Mouse (Mus musculus): ENCODE results near the gene Meis1. TPM values are rescaled to one million over a fixed set of nuclear protein-coding genes. Genes with fewer than 3 reads are reported as not detected.

Gene Meis1
- total RNA-seq (2012; rRNA removed) = 15.3 and 16.5 TPM in 2 replicates
- polyA plus RNA-seq (2012; ENCODE audit: insufficient read depth in 1 of 2, insufficient read length in 2 of 2, low read depth in 1 of 2, low replicate concordance in 2 of 2, missing spikeins in 1 of 2) = 1 to 10 TPM in 1 of 2 experiments, not detected in 1; 8.2 TPM

GRCm38 (mm10) chr11:19018489-19019203, at the start of gene Meis1:
Gene Meis1 (minus strand): TSS chr11:19018985.
- peak; percentile 97 for DNase-seq (ENCODE audit: low read depth, low spot score)
- H3K9ac ChIP-seq (ENCODE audit: control insufficient read depth, low read depth, low read length, poor library complexity, severe bottlenecking) = peak within 1 kb of the TSS; percentile 81
- H3K27me3 ChIP-seq (ENCODE audit: control insufficient read depth in 1 of 2, insufficient read depth in 2 of 2, low read length in 2 of 2) = no peaks in the 10 kb centered on the region

GRCm38 (mm10) chr11:19067334-19067733, 48.5 kb upstream of the Meis1 start:
- TF ChIP-seq KAT2A (conservative IDR thresholded peaks at IDR 0.05; ENCODE audit: low read depth, low read length) (no peak), RAD21 (IDR thresholded peaks at IDR 0.05; ENCODE audit: low read depth, low read length) (no peak), POLR2AphosphoS5 (IDR thresholded peaks at IDR 0.05; ENCODE audit: borderline replicate concordance, low read depth, low read length) (no peak), NELFE (IDR thresholded peaks at IDR 0.05; ENCODE audit: low read depth, low read length) (no peak), MXI1 (IDR thresholded peaks at IDR 0.05; ENCODE audit: low read depth, low read length) (no peak), SIN3A (IDR thresholded peaks at IDR 0.05; ENCODE audit: low read length) (no peak), MAFK (IDR thresholded peaks at IDR 0.05; ENCODE audit: borderline replicate concordance, low read depth, low read length) (peak; percentile 74; the same call in 1 of the 2 replicates), POLR2A (IDR thresholded peaks at IDR 0.05; ENCODE audit: control insufficient read depth in 1 of 2, insufficient read depth in 1 of 2, low read depth in 1 of 2, low read length in 2 of 2, poor library complexity in 1 of 2) (no peak), ETS1 (IDR thresholded peaks at IDR 0.05; ENCODE audit: low read depth, low read length) (no peak)
- Histone ChIP-seq H3K27me3 (ENCODE audit: control insufficient read depth in 1 of 2, insufficient read depth in 2 of 2, low read length in 2 of 2) (peaks cover 2 to 4% of the 10 kb centered on the region in 2 experiments), H3K9me3 (replicated peaks; ENCODE audit: insufficient read depth, low read length) (no peaks in the 10 kb centered on the region), H3K36me3 (ENCODE audit: control insufficient read depth in 1 of 2, insufficient read depth in 2 of 2, low read length in 2 of 2) (no peaks in the 10 kb centered on the region), H3K4me1 (ENCODE audit: control insufficient read depth in 1 of 2, insufficient read depth in 2 of 2, low read length in 2 of 2) (no peaks in the 10 kb centered on the region), H3K9ac (ENCODE audit: control insufficient read depth, low read depth, low read length, poor library complexity, severe bottlenecking) (no peak overlapping the region), H3K79me2 (ENCODE audit: control insufficient read depth, insufficient read depth, low read length, poor library complexity) (no peaks in the 10 kb centered on the region), H3K4me3 (ENCODE audit: control insufficient read depth in 1 of 2, insufficient read depth in 1 of 2, low read depth in 2 of 2, low read length in 2 of 2) (no peak overlapping the region), H3K27ac (ENCODE audit: control insufficient read depth, low read depth, low read length) (no peak overlapping the region)
- no peak for DNase-seq (ENCODE audit: low read depth, low spot score)

More at GRCm38 (mm10) chr11:19018489-19019203, at the start of gene Meis1:
- Histone ChIP-seq H3K9me3 (replicated peaks; ENCODE audit: insufficient read depth, low read length) (no peaks in the 10 kb centered on the region), H3K4me3 (ENCODE audit: control insufficient read depth in 1 of 2, insufficient read depth in 1 of 2, low read depth in 2 of 2, low read length in 2 of 2) (peak within 1 kb of the TSS; percentile 68 to 83), H3K36me3 (ENCODE audit: control insufficient read depth in 1 of 2, insufficient read depth in 2 of 2, low read length in 2 of 2) (peaks cover 0 to 13% of the 10 kb centered on the region in 2 experiments; a peak in 2 of 4 replicates), H3K27ac (ENCODE audit: control insufficient read depth, low read depth, low read length) (peak within 1 kb of the TSS; percentile 87), H3K4me1 (ENCODE audit: control insufficient read depth in 1 of 2, insufficient read depth in 2 of 2, low read length in 2 of 2) (no peaks in the 10 kb centered on the region; a peak in 3 of 4 replicates), H3K79me2 (ENCODE audit: control insufficient read depth, insufficient read depth, low read length, poor library complexity) (peaks cover 18% of the 10 kb centered on the region)
- TF ChIP-seq ZC3H11A (IDR thresholded peaks at IDR 0.05; ENCODE audit: low read depth, low read length) (no peak), UBTF (IDR thresholded peaks at IDR 0.05; ENCODE audit: borderline replicate concordance, insufficient read depth, low read depth, low read length) (peak; percentile 89), TBP (IDR thresholded peaks at IDR 0.05; ENCODE audit: low read depth, low read length) (peak; percentile 97), E2F4 (IDR thresholded peaks at IDR 0.05; ENCODE audit: borderline replicate concordance, low read depth, low read length) (no peak; the same call in 1 of the 2 replicates), ETS1 (IDR thresholded peaks at IDR 0.05; ENCODE audit: low read depth, low read length) (peak; percentile 70; the same call in 1 of the 2 replicates), MAFK (IDR thresholded peaks at IDR 0.05; ENCODE audit: borderline replicate concordance, low read depth, low read length) (no peak), POLR2AphosphoS2 (IDR thresholded peaks at IDR 0.05; ENCODE audit: low read length) (peak; percentile 46; the same call in 1 of the 2 replicates), MXI1 (IDR thresholded peaks at IDR 0.05; ENCODE audit: low read depth, low read length) (peak; percentile 82), ELF1 (IDR thresholded peaks at IDR 0.05; ENCODE audit: low read depth, low read length) (peak; percentile 99), MAX (IDR thresholded peaks at IDR 0.05; ENCODE audit: low read length) (peak; percentile 76), MAZ (IDR thresholded peaks at IDR 0.05; ENCODE audit: low read depth, low read length) (peak; percentile 82), CHD2 (IDR thresholded peaks at IDR 0.05; ENCODE audit: low read length) (no peak), JUND (IDR thresholded peaks at IDR 0.05; ENCODE audit: low read depth, low read length) (no peak), TCF12 (IDR thresholded peaks at IDR 0.05; ENCODE audit: low read depth, low read length) (peak; percentile 81), BHLHE40 (IDR thresholded peaks at IDR 0.05; ENCODE audit: borderline replicate concordance, low read depth, low read length) (no peak), POLR2AphosphoS5 (IDR thresholded peaks at IDR 0.05; ENCODE audit: borderline replicate concordance, low read depth, low read length) (no peak), USF2 (IDR thresholded peaks at IDR 0.05; ENCODE audit: borderline replicate concordance in 1 of 2, insufficient read depth in 1 of 2, low read depth in 1 of 2, low read length in 2 of 2) (no peak), SIN3A (IDR thresholded peaks at IDR 0.05; ENCODE audit: low read length) (peak; percentile 100), GATA1 (IDR thresholded peaks at IDR 0.05; ENCODE audit: low read depth, low read length) (0 out of 2 replicates have a peak, but pooled peaks have one; percentile 4), RCOR1 (IDR thresholded peaks at IDR 0.05; ENCODE audit: low read depth, low read length) (peak; percentile 65), MYC (IDR thresholded peaks at IDR 0.05; ENCODE audit: low read depth, low read length) (peak; percentile 75; the same call in 1 of the 2 replicates), EP300 (IDR thresholded peaks at IDR 0.05; ENCODE audit: low read depth in 1 of 2, low read length in 2 of 2) (peak in 1 of 2 experiments; percentile 32; a peak in 2 of 4 replicates), ZNF384 (IDR thresholded peaks at IDR 0.05; ENCODE audit: low read depth, low read length) (no peak), POLR2A (IDR thresholded peaks at IDR 0.05; ENCODE audit: control insufficient read depth in 1 of 2, insufficient read depth in 1 of 2, low read depth in 1 of 2, low read length in 2 of 2, poor library complexity in 1 of 2) (peak; percentile 80 to 90), SMC3 (IDR thresholded peaks at IDR 0.05; ENCODE audit: low read depth, low read length) (no peak; the same call in 1 of the 2 replicates), HCFC1 (IDR thresholded peaks at IDR 0.05; ENCODE audit: low read depth, low read length) (peak; percentile 88), RAD21 (IDR thresholded peaks at IDR 0.05; ENCODE audit: low read depth, low read length) (no peak; the same call in 1 of the 2 replicates), NRF1 (IDR thresholded peaks at IDR 0.05; ENCODE audit: insufficient read depth, low read depth, low read length, poor library complexity, severe bottlenecking) (no peak), NELFE (IDR thresholded peaks at IDR 0.05; ENCODE audit: low read depth, low read length) (peak; percentile 89), ZMIZ1 (IDR thresholded peaks at IDR 0.05; ENCODE audit: low read depth, low read length) (peak; percentile 75; the same call in 1 of the 2 replicates), CHD1 (IDR thresholded peaks at IDR 0.05; ENCODE audit: low read depth, low read length) (peak; percentile 99), TAL1 (IDR thresholded peaks at IDR 0.05; ENCODE audit: low read length) (no peak)
